Mouse (Mus musculus) forelimb bud, embryonic 11.5 days (tissue): ENCODE measurements around the gene Dlg4.
"Not testable (repeated sequence)": the region's sequence is repeated elsewhere in the genome, so short reads cannot be mapped to it uniquely, and the experiment has no call there.

Source experiments
- DNase-seq: peaks from one replicate; pipeline ENCODE4 v3.0.0-alpha.2; 2012; ENCODE audit warnings: low read depth, low spot score

Gene Dlg4

DNA sequence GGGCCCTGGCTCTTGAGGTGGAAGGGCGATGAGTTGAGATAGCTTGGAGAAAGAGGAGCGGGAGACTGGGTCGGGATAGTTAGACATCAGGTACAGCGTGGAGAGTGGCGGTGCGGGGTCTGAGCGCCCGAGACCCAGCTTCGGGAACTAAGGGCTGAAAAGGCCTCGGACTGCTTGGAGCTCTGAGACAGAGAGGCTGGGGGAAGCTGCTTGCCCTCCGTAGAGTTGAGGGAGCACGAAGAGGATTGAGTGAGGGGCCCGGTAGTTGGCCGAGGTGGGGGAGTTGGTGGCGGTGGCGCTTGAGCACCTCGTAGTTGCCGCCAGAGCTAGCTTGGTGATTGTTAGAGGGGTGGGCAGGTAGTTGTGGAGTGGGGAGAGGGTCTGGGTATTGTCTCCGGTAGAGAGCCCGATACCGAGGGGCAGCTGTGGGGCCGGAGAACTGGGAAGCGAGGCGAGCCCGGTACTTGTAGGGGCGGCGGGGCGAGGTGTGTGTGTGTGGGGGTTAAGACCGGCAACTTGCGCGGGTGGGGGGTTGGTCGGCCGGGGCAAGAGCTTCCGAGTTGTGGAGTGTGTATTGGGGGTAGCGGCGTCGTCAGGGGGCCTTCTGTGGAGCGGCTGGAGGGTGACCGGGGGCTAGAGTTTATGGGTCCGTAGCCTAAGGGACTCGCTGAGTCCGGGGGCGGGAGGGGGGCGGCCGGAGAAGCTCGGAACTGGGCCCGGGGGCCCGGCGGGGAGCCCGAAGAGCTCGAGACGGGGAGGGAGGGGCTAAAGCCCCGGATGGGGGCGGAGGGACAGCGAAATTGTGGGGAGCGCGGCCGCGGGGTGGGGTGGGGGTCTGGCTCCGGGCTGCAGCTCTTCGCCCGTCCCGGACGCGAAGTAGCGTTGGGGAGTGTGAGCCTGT is 20.3 kb upstream of the Dlg4 start:
- no peak for DNase-seq

DNA sequence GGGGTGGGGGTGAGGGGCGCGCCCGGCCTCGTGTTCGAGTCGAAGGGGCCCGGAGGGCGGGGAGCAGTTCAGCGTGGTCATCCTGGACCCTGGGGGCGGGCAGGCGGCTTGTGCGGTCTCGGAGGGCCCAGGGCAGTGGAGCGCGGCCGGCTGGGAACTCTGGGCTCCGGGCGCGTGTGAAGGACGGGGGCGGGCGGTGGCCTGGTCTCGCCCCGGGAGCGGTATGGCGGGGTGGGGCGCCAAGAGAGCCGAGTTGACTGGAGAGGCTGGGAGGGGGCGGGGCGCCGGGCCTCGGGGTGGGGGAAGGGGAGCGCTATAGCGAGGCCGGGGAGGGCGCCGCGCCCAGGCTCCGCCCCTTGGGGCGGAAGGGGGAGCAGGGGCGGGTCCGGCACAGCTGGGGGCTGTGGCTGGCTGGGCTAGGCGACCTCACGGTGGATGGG is 19.7 kb upstream of the Dlg4 start:
- peak; percentile 79 for DNase-seq

DNA sequence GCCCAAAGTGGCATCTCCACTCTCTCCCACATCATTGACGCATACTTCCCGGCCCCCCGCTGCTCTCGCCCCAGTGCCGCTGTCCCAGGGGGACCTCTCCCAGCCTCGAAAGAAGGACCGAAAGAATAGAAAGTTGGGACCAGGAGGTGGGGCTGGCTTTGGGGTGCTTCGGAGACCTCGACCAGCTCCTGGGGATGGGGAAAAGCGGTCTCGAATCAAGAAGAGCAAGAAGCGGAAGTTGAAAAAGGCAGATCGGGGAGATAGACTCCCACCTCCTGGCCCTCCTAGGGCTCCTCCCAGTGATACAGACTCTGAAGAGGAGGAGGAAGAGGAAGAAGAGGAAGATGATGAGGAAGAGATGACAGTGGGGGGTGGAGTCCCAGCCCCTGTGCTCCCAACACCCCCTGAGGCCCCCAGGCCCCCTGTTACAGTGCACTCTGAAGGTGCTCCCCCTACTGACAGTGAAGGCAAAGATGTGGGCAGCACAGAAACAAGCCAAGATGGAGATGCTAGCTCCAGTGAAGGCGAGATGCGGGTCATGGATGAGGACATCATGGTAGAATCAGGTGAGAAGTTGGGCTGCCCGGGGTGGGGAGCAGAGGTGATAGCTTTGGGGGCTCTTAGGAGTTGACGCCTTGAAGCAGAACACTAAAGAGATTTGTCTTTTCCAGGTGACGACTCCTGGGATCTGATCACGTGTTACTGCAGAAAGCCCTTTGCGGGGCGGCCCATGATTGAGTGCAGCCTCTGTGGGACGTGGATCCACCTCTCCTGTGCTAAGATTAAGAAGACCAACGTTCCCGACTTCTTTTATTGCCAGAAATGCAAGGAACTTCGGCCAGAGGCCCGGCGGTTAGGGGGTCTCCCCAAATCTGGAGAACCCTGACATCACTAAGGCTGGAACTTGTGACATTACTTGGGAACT is 17.9 kb upstream of the Dlg4 start:
- no peak for DNase-seq

DNA sequence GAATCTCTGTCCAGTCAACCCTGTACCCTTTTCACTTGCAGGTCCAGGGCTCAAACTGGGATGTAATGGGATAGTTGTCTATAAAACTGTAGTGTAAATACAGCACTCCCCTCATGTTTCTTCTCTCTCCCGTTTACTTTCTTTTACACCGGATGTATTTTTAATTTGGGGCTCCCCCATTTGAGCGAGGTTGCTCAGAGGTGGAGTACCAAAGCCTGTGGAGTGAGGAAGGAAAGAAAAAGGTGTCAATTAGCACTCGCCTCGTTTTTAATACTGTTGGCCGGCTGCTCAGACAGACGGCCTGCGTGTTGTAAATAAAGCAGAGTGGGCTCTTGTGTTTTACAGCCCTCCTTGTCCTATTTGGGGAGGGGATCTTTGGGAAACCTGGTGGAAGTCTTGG is 17.1 kb upstream of the Dlg4 start:
- no peak for DNase-seq

DNA sequence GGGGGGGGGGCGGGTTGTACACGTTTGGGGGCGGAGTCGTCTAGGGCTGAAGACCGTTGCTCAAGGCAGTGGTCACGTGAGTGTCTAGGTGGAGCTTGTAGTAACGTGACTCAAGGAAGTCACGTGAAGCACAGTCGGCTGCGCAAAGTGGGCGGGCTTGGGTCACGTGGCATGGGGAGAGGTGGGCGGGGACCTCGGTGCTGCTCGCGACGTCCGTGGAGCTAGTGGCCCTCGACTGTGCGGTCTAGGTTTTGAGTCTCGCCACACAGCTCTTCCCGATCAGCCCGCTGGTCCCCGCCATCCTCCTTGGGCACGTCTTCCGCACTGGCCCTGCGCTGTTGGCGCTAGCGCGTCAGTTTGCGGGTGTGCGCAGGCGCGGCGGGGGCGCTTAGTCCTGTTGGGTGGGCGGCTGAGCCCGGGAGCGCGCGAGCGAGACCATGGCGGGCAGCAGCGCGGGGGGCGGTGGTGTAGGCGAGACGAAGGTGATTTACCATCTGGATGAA is 16.3 kb upstream of the Dlg4 start, which contains the start of gene Dvl2:
Dvl2 (plus strand) TSS at position 200 of the 503 bp plus-strand sequence.
- DNase-seq, result peak; percentile 96

DNA sequence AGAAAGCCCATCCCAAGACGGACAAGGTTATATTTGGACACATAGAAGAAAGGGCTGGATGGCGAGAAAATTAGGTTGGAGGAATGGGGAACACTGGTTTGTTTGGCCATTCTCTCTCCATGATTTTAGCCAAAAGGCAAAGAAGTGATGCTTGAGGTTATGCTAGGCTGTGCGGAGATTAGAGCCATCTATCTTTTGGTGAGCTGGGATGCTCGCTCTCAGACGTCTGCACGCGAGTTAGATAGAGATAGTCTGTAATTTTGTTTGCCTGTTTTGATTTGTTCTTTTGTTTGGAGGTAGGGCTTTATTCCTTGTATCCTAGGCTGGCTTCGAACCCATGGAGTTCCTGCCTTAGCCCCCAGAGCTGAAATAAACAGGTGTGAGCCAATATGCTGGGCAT is 15.6 kb upstream of the Dlg4 start:
- no peak for DNase-seq

DNA sequence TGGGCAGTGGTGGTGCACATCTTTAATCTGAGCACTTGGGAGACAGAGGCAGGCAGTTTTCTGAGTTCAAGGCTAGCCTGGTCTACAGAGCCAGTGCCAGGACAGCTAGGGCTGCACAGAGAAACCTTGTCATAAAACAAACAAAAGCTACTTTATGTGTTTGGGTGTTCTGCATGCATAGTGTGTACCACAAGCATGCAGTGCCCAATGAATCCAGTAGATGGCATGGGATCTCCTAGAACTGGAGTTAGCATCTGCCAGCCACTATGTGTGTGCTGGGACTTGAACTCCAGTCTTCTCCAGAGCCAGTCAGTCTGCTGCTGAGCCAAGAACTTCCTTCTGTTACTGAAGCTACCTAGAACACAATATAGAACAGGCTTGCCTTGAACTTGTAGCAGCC is 14.9 kb upstream of the Dlg4 start:
- peak; percentile 60 for DNase-seq

DNA sequence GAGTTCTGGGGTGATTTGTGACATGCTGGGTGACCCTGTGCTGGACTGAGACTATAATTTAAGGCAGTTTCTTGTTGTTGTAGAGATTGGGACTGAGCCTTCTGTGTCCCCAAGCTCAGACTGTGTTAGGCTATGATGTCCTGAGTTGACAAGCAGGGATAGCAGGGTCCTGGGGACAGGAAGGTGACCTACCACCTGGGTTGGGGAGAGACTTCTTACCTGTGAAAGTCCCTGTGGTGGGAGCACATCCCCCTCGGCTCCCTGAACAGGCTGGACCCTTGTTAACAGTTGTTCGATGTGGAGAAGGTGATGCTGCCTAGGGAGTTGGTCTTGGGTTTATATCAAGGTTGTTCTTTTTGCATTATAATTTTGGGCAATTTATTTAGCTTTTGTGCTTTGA is 14.3 kb upstream of the Dlg4 start:
- DNase-seq, result no peak

DNA sequence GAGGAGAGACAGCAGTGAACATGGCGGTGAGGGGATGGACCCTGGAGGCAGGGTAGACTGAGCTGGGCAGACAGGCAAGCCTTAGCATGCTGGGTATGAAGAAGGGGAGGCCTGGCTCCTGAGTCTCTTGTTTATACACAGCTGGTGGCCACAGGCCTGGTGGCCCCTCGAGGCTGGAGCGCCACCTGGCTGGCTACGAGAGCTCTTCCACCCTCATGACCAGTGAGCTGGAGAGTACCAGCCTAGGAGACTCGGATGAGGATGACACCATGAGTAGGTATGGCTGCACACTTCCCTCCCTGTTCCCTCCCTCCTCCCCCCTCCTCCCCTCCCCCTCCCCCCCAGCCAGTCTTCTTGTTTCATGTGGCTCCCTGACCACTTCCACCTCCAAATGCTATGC is 11.2 kb upstream of the Dlg4 start:
- DNase-seq, result no peak

DNA sequence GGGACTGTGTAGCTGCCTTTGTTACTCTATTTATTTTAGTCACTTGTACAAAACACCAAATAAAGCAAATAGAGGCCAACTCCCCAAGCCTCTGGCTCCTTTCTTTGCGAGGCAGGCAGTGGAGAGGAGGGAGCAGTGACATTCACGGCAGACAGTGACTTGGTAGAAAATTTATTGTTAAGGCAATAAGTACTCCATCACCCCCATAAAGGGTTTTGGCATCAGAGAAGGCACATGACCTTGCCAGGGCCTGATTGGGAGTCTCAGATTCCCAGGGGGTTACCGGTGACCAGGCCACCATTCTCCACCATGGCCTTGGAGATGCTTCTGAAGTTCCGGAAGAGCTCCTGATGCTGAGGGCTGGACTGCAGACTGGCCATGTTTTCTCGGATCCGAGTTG is 6.7 kb upstream of the Dlg4 start:
- DNase-seq, result no peak

DNA sequence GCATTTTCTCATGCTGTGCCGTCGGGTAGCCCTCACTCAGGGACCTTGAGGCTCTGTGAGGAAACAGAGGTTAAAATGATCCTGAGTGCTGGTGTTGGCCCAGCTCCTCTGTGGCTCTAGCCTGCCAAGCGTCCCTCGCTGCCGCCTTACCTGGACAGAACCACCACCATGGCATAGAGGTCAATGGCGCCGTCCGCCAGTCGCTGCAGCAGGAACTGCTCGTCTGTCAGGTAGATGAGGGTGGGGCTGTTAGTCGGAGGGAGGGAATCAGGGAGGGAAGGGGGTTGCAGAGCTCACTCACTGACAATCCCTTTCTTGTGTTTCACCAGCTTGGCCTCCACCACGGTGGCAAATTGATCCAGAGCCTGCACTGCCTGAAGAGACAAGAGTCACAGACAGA is 6.2 kb upstream of the Dlg4 start:
- DNase-seq, result no peak

DNA sequence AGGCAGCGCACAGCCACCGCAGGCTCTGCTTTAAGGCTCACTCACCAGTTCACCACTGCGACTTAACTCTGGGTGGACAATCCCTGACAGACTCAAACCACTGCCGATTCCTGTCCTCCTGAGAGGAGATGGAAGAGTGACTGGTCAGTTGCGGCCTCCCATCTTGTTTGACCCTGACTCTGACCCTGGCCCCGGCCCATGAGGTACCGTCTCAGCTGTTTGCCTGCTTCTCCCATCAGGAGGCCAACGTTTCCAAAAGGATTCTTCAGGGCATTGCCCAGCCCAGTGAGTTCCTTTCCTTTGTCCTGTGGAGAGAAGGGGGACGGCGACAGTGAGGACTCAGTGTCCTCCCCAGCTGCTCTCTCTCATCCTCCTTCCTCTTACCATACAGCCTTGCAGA is 5.8 kb upstream of the Dlg4 start:
- no peak for DNase-seq

DNA sequence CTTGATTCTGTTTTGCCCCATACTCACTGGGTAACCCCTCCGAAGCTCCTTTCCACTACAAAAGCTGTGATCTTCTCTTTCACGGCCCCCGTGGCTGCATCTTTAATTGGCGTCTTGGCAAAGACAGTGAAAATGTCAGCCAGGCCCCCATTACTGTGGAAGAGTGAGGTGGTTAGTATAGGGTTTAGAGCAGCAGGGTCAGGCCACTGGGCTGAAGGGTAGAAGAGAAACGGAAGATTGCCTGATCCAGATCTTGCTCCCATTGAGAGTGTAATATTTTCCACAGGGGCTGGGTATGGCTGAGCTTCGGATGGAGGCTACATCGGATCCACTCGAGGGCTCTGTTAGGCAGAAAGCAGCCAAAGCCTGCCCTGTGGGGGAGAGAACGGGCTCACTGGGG is 3.8 kb upstream of the Dlg4 start:
- no peak for DNase-seq

DNA sequence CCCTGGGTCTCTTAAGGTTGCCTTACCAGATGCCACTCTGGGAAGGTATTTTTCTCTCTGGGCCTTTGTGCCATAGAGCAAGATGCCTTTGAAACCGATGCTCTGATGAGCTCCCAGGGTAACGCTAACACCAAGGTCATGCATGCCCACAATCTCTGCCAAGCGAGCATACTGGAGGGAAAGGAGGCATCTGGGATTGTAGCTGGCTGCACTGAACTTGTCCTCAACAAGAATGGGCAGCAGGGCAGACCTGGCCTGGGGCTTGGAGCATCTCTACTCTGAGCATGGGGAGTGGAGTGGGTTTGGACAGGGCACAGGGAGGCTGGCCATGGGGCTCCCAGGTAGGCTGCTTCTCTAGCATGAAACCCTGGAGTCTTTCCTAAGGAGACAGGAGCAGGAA is 3.3 kb upstream of the Dlg4 start:
- no peak for DNase-seq

DNA sequence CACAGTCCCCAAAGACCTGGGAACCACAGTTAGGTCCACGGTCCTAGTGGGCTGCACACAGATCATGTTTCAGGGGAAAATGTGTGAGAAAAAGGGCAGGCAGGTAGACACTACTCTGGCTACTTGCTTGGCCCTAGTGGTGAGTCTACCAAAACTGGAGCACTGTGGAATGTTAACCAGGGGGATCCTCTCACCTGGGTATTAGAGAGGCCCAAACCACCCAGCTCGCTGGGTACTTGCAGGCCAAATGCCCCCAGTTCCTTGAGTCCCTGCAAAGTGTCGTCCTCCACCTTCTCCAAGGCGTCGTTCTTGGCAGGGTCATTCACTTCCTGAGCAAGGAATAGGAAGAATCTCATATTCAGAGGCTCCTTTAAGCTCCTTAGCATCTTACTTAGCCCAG is 2.7 kb upstream of the Dlg4 start:
- DNase-seq, result no peak

DNA sequence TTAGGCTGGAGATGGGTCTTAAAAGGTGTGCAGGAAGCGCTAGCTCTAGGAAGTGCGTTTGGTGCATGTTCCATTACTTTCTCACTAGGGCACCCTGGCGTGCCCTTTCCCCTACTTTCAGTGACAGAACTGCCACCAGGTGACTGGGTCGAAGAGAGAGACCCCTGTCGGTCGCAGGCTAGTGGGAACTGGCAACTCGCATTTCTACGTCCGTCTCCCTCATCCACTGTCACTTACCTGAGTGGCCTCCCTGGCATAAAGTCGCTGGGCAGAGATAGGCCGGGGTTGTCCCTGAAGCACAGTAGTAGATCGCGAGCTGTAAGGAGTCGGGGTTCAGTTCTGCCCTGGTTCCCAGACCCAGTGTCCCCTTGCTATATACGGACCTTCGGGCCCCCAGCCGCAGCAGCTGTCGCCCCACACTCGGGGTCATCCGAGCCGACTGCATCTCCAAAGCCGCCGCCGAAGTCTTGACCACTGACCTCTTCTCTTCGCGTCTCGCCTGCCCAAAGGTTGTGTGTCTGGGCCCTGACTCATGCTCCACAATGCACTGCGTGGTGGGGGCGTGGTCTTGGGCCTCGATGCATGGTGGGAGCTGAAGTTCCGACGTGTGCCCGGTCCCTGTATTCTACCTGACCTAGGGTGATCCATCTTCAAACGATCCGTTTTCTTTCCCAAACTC is 1.7 kb upstream of the Dlg4 start, which contains the start of gene Acadvl:
Acadvl (minus strand) TSS at position 532 of the 679 bp plus-strand sequence.
- DNase-seq, result peak; percentile 74

DNA sequence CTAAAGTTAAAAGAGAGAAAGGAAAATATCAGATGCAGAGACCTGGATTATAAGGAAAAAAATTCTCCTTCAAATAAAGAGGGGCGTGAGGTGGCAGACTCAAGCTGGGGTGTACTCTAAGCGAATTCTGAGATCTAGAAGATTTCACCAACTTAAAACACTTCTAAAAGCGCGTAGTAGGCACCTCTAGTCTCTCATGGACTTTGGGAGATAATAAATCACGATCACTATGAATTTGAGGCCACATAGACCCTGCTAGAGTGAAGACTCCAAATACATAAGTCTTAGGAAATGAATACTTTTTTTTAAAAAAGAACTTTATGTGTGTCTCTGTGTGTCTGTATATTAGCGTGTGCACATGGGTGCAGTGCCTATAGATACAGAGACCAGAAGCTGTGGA is 1.1 kb upstream of the Dlg4 start:
- no peak for DNase-seq

DNA sequence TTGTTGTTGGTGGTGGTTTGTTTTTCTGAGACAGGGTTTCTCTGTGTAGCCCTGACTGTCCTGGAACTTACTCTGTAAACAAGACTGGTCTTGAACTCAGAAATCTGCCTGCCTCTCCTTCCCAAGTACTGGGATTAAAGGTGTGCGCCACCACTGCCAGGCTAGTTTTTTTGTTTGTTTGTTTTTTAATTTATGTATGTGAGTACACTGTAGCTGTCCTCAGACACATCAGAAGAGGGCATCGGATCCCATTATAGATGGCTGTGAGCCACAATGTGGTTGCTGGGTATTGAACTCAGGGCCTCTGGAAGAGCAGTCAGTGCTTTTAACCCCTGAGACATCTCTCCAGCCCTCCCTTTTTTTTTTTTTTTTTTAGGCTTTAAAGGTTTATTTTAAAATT is 565 bp upstream of the Dlg4 start:
- DNase-seq, result not testable (repeated sequence)

DNA sequence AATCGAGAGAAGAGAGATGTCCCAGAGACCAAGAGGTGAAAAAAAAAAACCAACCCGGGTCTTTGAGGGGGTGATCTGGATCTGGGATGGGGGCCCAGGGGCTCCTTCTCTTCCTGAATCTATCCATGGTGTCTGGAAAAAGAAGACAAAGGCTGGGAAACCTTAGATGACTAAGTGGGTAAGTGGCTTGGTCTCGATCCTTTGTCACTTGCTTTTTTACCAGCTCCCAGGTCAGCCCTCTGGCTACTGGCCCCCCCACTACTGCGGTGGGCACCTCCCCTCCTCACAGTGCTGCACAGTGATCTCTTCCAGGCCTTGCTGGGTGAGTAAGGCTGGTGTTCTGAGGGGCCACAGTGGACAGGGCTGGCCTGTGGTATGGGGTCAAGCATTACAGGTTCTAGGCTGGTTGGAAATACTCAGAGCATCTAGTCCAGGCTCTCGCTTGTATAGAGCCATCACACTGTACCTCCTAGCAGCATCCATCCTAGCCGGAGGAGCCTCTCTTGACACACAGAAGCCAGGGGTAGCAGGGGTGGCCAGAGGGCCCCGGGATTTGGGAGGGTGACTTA is 541 bp downstream of the Dlg4 start:
- no peak for DNase-seq

DNA sequence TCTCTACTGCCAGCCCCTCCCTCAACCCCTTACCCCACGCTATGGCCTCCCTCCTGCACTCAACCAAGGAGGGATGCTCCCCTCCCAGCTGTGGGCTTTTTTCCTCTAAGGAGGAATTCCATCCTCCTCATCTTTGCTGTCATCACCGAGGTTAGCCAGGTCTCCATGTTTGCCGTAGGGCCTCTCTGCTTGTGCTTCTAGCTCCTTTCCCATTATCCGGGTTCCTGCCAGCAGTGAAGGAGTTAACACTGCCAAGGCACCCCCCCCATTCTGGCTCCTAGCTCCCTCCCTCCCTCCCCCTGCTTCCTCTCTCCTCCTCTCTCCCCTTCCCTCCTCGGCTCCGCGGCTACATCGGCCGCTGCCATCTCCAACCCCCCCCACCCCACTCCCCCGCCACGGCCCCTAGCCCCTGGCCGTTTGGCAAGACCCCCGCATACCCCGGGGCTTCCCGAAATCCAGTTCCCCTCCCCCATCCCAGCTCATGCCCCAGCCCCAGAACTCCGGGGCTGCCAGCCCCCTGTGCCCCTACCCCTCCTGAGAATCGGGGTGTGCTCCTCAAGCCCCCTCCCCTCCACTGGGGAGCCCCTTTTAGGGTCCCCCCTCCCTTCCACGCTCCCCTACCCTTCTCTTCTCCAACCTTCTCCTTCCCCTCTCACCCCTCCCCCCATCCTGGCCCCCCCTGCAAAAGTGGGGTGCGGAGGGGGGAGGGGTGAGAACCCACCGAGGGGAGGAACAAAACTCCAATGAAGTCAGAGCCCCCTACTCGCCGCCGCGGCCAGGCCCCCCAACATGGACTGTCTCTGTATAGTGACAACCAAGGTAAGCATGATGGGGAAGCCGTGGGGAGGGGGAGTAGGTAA is 1.6 kb downstream of the Dlg4 start:
- peak; percentile 86 for DNase-seq
